Mouse (Mus musculus) midbrain, embryonic 12.5 days (tissue): ENCODE measurements around the gene Usp34. TPM values are rescaled to one million over a fixed set of nuclear protein-coding genes. Genes with fewer than 3 reads are reported as not detected.

Source experiments
- ATAC-seq: fragments of 200-750 bp; cut with Nextera tagmentation; 2 replicates; pipeline ENCODE4 v1.8.0; 2017; ENCODE audit warnings: low read depth, moderate TSS enrichment, moderate library complexity; ENCODE audit not compliant: low FRiP score
- H3K27ac ChIP-seq: fragments of 300-500 bp; sonication (generic); replicated peaks from 2 replicates; pipeline ENCODE4 v1.5.1; 2016; ENCODE audit warnings: mild to moderate bottlenecking
- H3K27me3 ChIP-seq: fragments of 300-500 bp; sonication (generic); 2 replicates; pipeline ENCODE4 v1.6.1; 2016; ENCODE audit warnings: mild to moderate bottlenecking
- H3K36me3 ChIP-seq: fragments of 300-500 bp; sonication (generic); 2 replicates; pipeline ENCODE4 v1.6.1; 2016
- H3K4me1 ChIP-seq: fragments of 300-500 bp; sonication (generic); 2 replicates; pipeline ENCODE4 v1.6.1; 2016
- H3K4me2 ChIP-seq: fragments of 300-500 bp; sonication (generic); replicated peaks from 2 replicates; pipeline ENCODE4 v1.6.1; 2016; ENCODE audit warnings: mild to moderate bottlenecking, moderate library complexity
- H3K4me3 ChIP-seq: fragments of 300-500 bp; sonication (generic); 2 replicates; pipeline ENCODE4 v1.5.1; 2016; ENCODE audit warnings: mild to moderate bottlenecking
- H3K9ac ChIP-seq: fragments of 300-500 bp; sonication (generic); replicated peaks from 2 replicates; pipeline ENCODE4 v1.6.1; 2016; ENCODE audit warnings: mild to moderate bottlenecking, moderate library complexity
- H3K9me3 ChIP-seq: fragments of 300-500 bp; sonication (generic); 2 replicates; pipeline ENCODE4 v1.6.1; 2016; ENCODE audit warnings: mild to moderate bottlenecking
- WGBS: fragments of 180-500 bp; shearing (Covaris S2); methylation state at CpG from one replicate; pipeline ENCODE4 v1.1.7; 2016; 5-methylcytosine and 5-hydroxymethylcytosine counted together
- polyA plus RNA-seq: library from polyadenylated mRNA; unstranded; fragments of >200 nt; fragmentation: Nextera tagmentation; extraction: Ambion mirVana; gene quantifications from 2 replicates; pipeline ENCODE4 v1.2.1, GENCODE M21; 2016

Gene Usp34
- polyA plus RNA-seq, 1 experiment from 2014 or later, result 36.5 TPM

DNA sequence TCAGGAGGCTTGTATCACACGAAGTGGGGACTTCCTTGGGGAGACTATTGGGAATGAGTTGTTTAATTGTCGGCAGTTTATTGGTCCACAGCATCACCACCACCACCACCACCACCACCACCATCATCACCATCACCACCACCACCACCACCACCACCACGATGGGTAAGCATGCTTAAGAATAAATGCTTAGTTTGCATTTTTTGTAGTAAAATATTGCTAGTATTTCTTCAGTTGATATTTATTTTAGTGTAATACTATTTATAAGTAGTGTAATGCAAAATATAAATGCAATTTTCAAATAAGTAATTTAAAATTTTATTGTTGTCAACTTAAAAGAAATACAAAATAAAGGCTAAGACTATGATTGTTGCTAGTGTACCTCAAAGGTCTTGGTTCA lies 57.7 kb downstream of the Usp34 start:
- WGBS, result 88% methylated on average over 3 of the region's 3 CpGs
- Histone ChIP-seq H3K4me2 (no peak overlapping the region), H3K36me3 (peaks cover 32% of the 10 kb centered on the region), H3K9ac (no peak overlapping the region), H3K4me3 (no peak overlapping the region), H3K9me3 (no peaks in the 10 kb centered on the region), H3K27ac (no peak overlapping the region), H3K4me1 (no peaks in the 10 kb centered on the region), H3K27me3 (no peaks in the 10 kb centered on the region)
- ATAC-seq, result no peak

DNA sequence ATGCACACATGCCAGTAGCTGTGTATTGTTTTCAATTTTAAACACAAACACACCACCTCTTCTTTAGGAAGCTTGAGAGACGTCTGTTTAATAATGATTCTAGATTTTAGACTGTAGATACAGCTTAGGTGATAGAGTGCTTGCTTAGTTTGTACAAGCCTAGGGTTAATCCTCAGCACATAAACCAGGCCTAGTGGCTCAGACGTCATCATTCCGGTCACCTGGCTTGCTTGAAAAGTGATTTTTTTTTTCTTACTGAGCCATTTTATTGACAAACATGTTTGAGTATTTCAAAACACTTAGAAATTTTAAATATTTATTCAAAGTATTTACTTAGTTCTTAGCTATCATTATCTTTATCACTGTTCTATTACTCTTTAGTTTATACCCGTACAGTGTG lies 65.3 kb downstream of the Usp34 start:
- Histone ChIP-seq H3K9ac (no peak overlapping the region), H3K9me3 (no peaks in the 10 kb centered on the region), H3K36me3 (peaks cover 21% of the 10 kb centered on the region), H3K4me1 (no peaks in the 10 kb centered on the region), H3K27me3 (no peaks in the 10 kb centered on the region), H3K4me2 (no peak overlapping the region), H3K4me3 (no peak overlapping the region), H3K27ac (no peak overlapping the region)
- WGBS, result 90% methylated on average over 4 of the region's 4 CpGs
- ATAC-seq, result no peak

DNA sequence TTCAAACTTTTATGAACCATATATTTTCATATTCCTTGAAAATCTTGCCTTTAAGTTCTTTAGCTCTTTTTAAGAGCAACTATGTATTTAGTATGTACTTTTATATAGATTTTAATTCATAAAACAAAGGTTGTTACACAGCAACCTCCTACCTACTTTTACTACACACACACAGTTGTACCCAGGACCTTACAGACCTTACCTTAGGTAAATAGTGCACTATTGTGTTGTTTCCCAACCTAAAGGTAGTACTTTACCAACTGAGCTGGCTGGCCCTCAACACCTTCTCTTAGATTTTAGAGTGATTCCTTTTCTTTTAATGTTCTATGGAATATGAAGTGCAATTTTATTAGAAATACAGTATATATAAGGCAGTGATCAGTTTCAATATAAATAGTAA lies 65.8 kb downstream of the Usp34 start:
- H3K9me3 ChIP-seq, result no peaks in the 10 kb centered on the region
- H3K27me3 ChIP-seq, result no peaks in the 10 kb centered on the region
- H3K27ac ChIP-seq, result no peak overlapping the region
- H3K9ac ChIP-seq, result no peak overlapping the region
- no peak for ATAC-seq
- no peak overlapping the region for H3K4me2 ChIP-seq
- H3K4me3 ChIP-seq, result no peak overlapping the region
- H3K4me1 ChIP-seq, result no peaks in the 10 kb centered on the region
- peaks cover 25% of the 10 kb centered on the region for H3K36me3 ChIP-seq

DNA sequence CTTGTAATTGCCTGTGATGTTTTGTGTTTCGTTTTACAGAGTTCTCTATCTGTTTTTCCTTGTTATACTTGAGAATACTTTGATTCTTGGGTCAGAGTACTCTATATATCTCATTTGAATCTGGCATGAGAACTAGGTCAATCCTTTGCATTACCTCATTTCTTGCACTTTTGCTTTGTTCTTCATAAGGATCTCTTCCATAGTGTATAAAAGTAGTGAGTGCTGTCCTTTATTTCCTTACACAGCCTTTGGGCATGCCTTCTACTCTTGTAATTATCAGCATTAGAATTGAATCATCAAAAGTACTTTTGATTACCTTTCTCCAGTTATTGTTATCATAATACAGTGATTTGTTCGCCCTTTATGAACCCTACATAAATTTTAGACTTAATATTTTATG lies 73.4 kb downstream of the Usp34 start:
- H3K4me2 ChIP-seq, result no peak overlapping the region
- peaks cover 37% of the 10 kb centered on the region for H3K36me3 ChIP-seq
- WGBS, result 96% methylated on average over 2 of the region's 2 CpGs
- no peaks in the 10 kb centered on the region for H3K9me3 ChIP-seq
- no peak overlapping the region for H3K27ac ChIP-seq
- no peaks in the 10 kb centered on the region for H3K4me1 ChIP-seq
- no peak overlapping the region for H3K9ac ChIP-seq
- H3K4me3 ChIP-seq, result no peak overlapping the region
- no peaks in the 10 kb centered on the region for H3K27me3 ChIP-seq
- ATAC-seq, result no peak

DNA sequence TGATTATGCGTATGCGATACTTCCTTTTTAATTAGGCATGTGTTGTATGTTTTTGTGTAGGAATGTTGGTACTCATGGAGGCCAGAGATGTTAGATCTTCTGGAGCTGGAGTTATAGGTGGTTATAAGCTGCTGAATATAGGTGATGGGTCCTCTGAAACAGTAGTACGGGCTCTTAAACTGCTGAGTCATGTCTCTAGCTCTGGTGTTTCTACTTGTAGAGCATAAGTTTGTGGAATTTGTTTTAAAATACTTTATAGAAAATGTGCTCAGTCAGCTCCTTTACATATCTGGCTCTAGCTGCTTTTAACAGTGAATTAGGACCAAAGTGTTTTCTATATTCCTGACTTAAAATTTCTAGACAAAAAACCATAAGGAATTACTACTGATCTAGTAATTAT lies 73.9 kb downstream of the Usp34 start:
- no peaks in the 10 kb centered on the region for H3K27me3 ChIP-seq
- ATAC-seq, result no peak
- no peak overlapping the region for H3K4me3 ChIP-seq
- peaks cover 33% of the 10 kb centered on the region for H3K36me3 ChIP-seq
- H3K9me3 ChIP-seq, result no peaks in the 10 kb centered on the region
- H3K9ac ChIP-seq, result no peak overlapping the region
- 92% methylated on average over 3 of the region's 3 CpGs for WGBS
- no peak overlapping the region for H3K27ac ChIP-seq
- H3K4me2 ChIP-seq, result no peak overlapping the region
- H3K4me1 ChIP-seq, result no peaks in the 10 kb centered on the region

DNA sequence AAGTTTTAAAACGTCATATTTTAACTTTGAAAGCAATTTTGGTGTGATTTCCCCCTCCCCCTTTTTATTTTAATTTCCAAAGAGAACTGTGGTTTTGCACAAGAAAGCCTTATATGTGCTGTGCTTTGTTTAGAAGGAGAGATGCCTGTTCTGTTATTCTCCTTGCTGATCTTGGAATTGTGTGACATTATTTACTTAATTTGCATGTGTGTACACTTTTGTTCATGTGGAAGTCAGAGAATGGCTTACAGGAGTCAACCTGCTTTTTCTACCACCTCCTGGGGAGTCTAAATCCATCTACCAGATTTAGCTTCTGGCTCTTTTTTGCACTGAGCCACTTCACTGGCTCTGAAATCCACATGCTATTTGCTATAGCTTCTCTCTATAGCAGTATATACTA lies 76.1 kb downstream of the Usp34 start:
- no peak overlapping the region for H3K27ac ChIP-seq
- H3K9me3 ChIP-seq, result no peaks in the 10 kb centered on the region
- no peaks in the 10 kb centered on the region for H3K27me3 ChIP-seq
- no peaks in the 10 kb centered on the region for H3K4me1 ChIP-seq
- WGBS, result 84% methylated on average over 1 of the region's 1 CpGs
- ATAC-seq, result no peak
- H3K4me2 ChIP-seq, result no peak overlapping the region
- no peak overlapping the region for H3K9ac ChIP-seq
- H3K36me3 ChIP-seq, result peaks cover 27% of the 10 kb centered on the region
- H3K4me3 ChIP-seq, result no peak overlapping the region

DNA sequence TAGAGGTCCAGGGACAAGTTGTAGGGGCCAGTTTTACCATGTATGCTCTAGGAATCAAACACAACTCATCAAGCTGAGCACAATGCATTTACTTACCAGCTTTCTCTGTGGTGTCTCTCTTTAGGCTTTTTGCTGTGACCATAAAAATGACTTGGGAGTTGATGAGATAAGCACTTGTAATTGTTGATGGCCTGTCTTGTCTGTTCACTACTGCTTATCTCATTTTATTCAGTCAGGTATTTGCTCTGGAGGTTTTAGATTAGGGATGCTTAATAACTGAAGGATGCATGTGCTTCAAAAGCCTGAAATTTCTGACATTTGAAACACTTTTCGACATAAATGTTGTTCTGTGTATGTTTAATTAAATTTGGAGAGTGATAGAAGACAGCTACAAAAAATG lies 83.0 kb downstream of the Usp34 start:
- Histone ChIP-seq H3K4me3 (no peak overlapping the region), H3K27me3 (no peaks in the 10 kb centered on the region), H3K9ac (no peak overlapping the region), H3K9me3 (no peaks in the 10 kb centered on the region), H3K36me3 (peaks cover 33% of the 10 kb centered on the region), H3K4me1 (no peaks in the 10 kb centered on the region), H3K4me2 (no peak overlapping the region), H3K27ac (no peak overlapping the region)
- WGBS, result 95% methylated on average over 1 of the region's 1 CpGs
- no peak for ATAC-seq

DNA sequence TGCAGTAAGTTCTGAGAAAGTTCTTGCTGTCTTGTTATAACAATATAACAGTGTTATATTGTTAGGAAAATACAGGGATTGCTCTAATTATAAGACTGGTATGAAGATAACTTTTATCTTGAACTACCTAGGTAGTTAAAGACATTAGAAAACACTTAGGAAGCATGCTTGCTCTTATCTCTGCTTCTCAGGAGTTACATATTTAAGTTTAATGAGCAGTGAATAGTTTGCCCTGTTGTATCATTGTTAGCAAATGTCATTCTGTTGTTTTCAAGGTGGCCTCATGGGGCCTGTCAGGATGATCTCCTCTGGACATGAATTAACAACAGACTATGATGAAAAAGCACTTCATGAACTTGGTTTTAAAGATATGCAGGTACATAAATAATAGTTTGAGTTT lies 85.9 kb downstream of the Usp34 start:
- Histone ChIP-seq H3K4me3 (no peak overlapping the region), H3K9ac (no peak overlapping the region), H3K4me2 (no peak overlapping the region), H3K9me3 (no peaks in the 10 kb centered on the region), H3K27me3 (no peaks in the 10 kb centered on the region), H3K36me3 (peaks cover 54% of the 10 kb centered on the region), H3K27ac (no peak overlapping the region), H3K4me1 (no peaks in the 10 kb centered on the region)
- no peak for ATAC-seq

DNA sequence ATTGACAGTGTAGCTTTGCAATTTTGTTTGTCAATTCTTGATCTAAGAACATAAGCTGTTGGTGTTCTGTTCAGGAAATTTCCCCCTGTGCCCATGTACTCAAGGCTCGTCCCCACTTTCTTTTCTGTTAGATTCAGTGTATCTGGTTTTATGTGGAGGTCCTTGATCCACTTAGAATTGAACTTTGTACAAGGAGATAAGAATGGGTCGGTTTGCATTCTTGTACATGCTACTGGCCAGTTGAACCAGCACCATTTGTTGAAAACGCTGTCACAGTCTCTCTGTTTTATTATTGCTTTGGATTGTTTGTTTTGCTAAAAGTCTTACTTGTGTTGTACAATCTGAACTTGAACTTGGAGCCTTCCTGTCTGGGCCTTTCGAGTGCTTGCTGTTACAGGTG lies 89.9 kb downstream of the Usp34 start:
- 94% methylated on average over 4 of the region's 4 CpGs for WGBS
- no peak for ATAC-seq
- Histone ChIP-seq H3K9me3 (no peaks in the 10 kb centered on the region), H3K4me3 (no peak overlapping the region), H3K9ac (no peak overlapping the region), H3K4me1 (no peaks in the 10 kb centered on the region), H3K36me3 (peaks cover 47% of the 10 kb centered on the region), H3K27ac (no peak overlapping the region), H3K4me2 (no peak overlapping the region), H3K27me3 (no peaks in the 10 kb centered on the region)

DNA sequence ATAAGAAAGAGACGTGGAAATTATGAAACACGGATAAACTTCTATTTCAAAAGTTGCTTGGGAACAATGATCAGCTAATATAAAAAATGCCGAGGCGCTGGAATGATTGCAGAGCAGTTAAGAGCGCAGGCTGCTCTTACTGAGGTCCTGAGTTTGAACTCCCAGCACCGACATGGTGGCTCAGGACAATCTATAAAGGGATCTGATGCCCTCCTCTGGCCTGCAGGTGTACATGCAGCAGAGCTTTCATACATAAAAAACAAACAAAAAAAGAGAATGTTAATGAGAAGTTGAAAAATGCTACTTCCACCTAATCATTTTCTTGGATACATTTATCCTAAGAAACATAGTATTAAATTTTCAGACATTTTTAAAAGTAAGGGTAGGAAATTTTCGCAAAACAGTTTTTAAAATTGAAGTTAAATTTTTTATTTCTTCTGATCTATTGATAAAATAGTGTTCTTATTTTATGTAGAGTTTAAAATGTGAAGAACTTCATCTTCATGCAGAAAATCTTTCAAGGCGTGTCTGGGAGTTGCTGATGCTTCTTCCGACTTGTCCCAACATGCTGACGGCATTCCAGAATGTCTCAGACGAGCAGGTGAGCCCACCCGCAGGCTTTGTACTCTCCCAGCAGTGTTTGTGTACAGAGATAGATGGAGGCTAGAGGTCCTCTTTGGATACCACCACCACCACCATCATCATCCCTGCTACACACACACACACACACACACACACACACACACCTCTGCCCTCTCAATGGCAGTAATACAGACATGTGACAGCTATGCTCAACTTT lies 94.5 kb downstream of the Usp34 start:
- ATAC-seq, result no peak
- Histone ChIP-seq H3K4me2 (no peak overlapping the region), H3K36me3 (peaks cover 45% of the 10 kb centered on the region), H3K4me1 (no peaks in the 10 kb centered on the region), H3K9ac (no peak overlapping the region), H3K9me3 (no peaks in the 10 kb centered on the region), H3K4me3 (no peak overlapping the region), H3K27ac (no peak overlapping the region), H3K27me3 (no peaks in the 10 kb centered on the region)
- WGBS, result 89% methylated on average over 12 of the region's 12 CpGs

DNA sequence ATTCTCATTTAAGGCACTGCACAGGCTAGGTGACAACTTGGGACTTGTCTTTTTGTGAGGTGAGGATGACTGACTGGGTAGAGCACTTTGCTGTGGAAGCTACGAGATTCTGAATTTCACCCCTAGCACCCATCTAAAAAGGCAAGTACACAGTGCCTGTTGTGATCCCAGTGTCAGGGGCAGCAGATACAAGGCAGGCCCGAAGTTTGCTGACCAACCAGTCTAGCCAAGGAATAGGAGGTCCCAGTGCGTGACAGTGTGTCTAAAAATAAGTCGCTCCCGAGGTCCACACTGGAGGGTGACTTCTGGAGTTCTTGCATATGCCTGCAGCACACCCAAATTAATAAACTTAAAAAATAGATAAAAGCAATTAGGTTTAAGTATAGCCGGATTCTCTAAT lies 121.6 kb downstream of the Usp34 start:
- no peak for ATAC-seq
- peaks cover 54% of the 10 kb centered on the region for H3K36me3 ChIP-seq
- H3K9ac ChIP-seq, result no peak overlapping the region
- 94% methylated on average over 6 of the region's 6 CpGs for WGBS
- H3K9me3 ChIP-seq, result no peaks in the 10 kb centered on the region
- H3K4me3 ChIP-seq, result no peak overlapping the region
- H3K27me3 ChIP-seq, result no peaks in the 10 kb centered on the region
- no peak overlapping the region for H3K27ac ChIP-seq
- H3K4me1 ChIP-seq, result no peaks in the 10 kb centered on the region
- H3K4me2 ChIP-seq, result no peak overlapping the region

DNA sequence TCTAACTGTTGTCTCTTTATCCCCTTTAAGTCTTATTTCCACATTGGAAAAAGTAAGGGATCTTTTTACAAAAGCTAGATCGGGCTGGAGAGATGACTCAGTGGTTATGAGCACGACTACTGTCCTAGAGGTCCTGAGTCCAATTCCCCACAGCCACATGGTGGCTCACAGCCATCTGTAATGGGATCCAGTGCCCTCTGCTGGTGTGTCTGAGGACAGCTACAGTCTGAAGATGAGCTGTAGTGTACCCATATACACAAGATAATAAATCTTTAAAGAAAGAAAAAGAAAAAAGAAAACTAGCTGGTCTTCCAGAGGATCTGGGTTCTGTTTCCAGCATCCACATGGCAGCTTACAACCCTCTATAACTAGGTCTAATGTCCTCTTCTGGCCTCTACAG lies 123.3 kb downstream of the Usp34 start:
- Histone ChIP-seq H3K4me2 (no peak overlapping the region), H3K9me3 (no peaks in the 10 kb centered on the region), H3K27ac (no peak overlapping the region), H3K9ac (no peak overlapping the region), H3K4me1 (no peaks in the 10 kb centered on the region), H3K4me3 (no peak overlapping the region), H3K27me3 (no peaks in the 10 kb centered on the region), H3K36me3 (peaks cover 64% of the 10 kb centered on the region)
- ATAC-seq, result no peak
- WGBS, result 94% methylated on average over 2 of the region's 2 CpGs

DNA sequence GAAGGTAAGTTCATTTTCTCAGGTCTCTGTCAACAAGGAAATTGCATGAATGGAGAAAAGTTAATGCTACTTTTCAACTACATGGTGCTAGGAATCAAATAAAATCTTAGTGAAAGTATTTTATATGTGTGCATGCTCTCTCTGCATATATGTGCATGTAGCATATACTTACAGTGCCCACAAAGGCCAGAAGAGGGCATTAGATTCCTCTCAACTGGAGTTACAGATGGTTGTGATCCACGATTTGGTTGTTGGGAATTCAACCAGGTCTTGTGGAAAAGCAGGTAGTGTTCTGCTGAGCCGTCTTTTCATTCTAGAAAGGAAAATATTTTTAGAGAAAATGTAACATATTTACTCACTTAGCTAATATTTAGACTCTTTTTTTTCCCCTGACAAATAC lies 129.4 kb downstream of the Usp34 start:
- no peak for ATAC-seq
- 89% methylated on average over 2 of the region's 2 CpGs for WGBS
- no peaks in the 10 kb centered on the region for H3K27me3 ChIP-seq
- peaks cover 69% of the 10 kb centered on the region for H3K36me3 ChIP-seq
- no peak overlapping the region for H3K4me2 ChIP-seq
- H3K4me1 ChIP-seq, result no peaks in the 10 kb centered on the region
- H3K9ac ChIP-seq, result no peak overlapping the region
- H3K27ac ChIP-seq, result no peak overlapping the region
- no peaks in the 10 kb centered on the region for H3K9me3 ChIP-seq
- no peak overlapping the region for H3K4me3 ChIP-seq
